Mouse (Mus musculus): ENCODE results near the gene Sh2b2. TPM values are rescaled to one million over a fixed set of nuclear protein-coding genes. Genes with fewer than 3 reads are reported as not detected.
A peak's percentile ranks its signal among the peaks of the same experiment; 100 is the strongest.

The Sh2b2 gene
- 5.0 and 5.2 TPM in 2 replicates for polyA plus RNA-seq (2015; fragmentation: Nextera tagmentation; extraction: Ambion mirVana)

GRCm38 (mm10) chr5:136246452-136246838, at the start of gene Sh2b2:
Gene Sh2b2, minus strand, starts transcription at chr5:136246556.
- ATAC-seq (replicated peaks; ENCODE audit: low FRiP score): no peak
- WGBS: 88% methylated on average over 2 of the region's 2 CpGs
- Histone ChIP-seq H3K9me3 (replicated peaks) (no peaks in the 10 kb centered on the region), H3K27ac (peak within 1 kb of the TSS; percentile 87), H3K27me3 (no peaks in the 10 kb centered on the region; the same call in 1 of the 2 replicates), H3K9ac (peak within 1 kb of the TSS; percentile 62), H3K4me2 (peak within 1 kb of the TSS; percentile 98), H3K36me3 (peaks cover 10% of the 10 kb centered on the region; the same call in 1 of the 2 replicates), H3K4me3 (replicated peaks) (peak within 1 kb of the TSS; percentile 75), H3K4me1 (peaks cover 26% of the 10 kb centered on the region)

- WGBS: 63% methylated on average over 4 of the region's 4 CpGs
- Histone ChIP-seq H3K4me1 (no peaks in the 10 kb centered on the region), H3K9me3 (replicated peaks) (no peaks in the 10 kb centered on the region), H3K4me2 (no peak overlapping the region), H3K27ac (no peak overlapping the region), H3K27me3 (no peaks in the 10 kb centered on the region), H3K4me3 (replicated peaks) (no peak overlapping the region), H3K9ac (no peak overlapping the region), H3K36me3 (peaks cover 81% of the 10 kb centered on the region)
- no peak for ATAC-seq (replicated peaks; ENCODE audit: low FRiP score)
Measured at GRCm38 (mm10) chr5:136292971-136293418, 46.6 kb upstream of the Sh2b2 start.

GRCm38 (mm10) chr5:136292361-136292760, 46.0 kb upstream of the Sh2b2 start:
- 85% methylated on average over 2 of the region's 2 CpGs for WGBS
- H3K27me3 ChIP-seq: no peaks in the 10 kb centered on the region
- H3K27ac ChIP-seq: no peak overlapping the region
- no peak for ATAC-seq (replicated peaks; ENCODE audit: low FRiP score)
- H3K9me3 ChIP-seq (replicated peaks): no peaks in the 10 kb centered on the region
- no peak overlapping the region for H3K4me2 ChIP-seq
- H3K36me3 ChIP-seq: peaks cover 81% of the 10 kb centered on the region
- H3K9ac ChIP-seq: no peak overlapping the region
- H3K4me3 ChIP-seq (replicated peaks): no peak overlapping the region
- H3K4me1 ChIP-seq: no peaks in the 10 kb centered on the region

GRCm38 (mm10) chr5:136291562-136291961, 45.2 kb upstream of the Sh2b2 start:
- Histone ChIP-seq H3K27me3 (no peaks in the 10 kb centered on the region), H3K9ac (no peak overlapping the region), H3K9me3 (replicated peaks) (no peaks in the 10 kb centered on the region), H3K36me3 (peaks cover 78% of the 10 kb centered on the region), H3K27ac (no peak overlapping the region), H3K4me3 (replicated peaks) (no peak overlapping the region), H3K4me2 (no peak overlapping the region), H3K4me1 (no peaks in the 10 kb centered on the region)
- no peak for ATAC-seq (replicated peaks; ENCODE audit: low FRiP score)
- 94% methylated on average over 2 of the region's 2 CpGs for WGBS

GRCm38 (mm10) chr5:136289776-136290175, 43.4 kb upstream of the Sh2b2 start:
- Histone ChIP-seq H3K4me2 (no peak overlapping the region), H3K9me3 (replicated peaks) (no peaks in the 10 kb centered on the region), H3K9ac (no peak overlapping the region), H3K4me1 (no peaks in the 10 kb centered on the region), H3K36me3 (peaks cover 79% of the 10 kb centered on the region), H3K27me3 (no peaks in the 10 kb centered on the region), H3K27ac (no peak overlapping the region), H3K4me3 (replicated peaks) (no peak overlapping the region)
- 66% methylated on average over 3 of the region's 3 CpGs for WGBS
- ATAC-seq (replicated peaks; ENCODE audit: low FRiP score): no peak

GRCm38 (mm10) chr5:136288351-136289081, 42.2 kb upstream of the Sh2b2 start:
- no peak for ATAC-seq (replicated peaks; ENCODE audit: low FRiP score)
- Histone ChIP-seq H3K9ac (no peak overlapping the region), H3K4me3 (replicated peaks) (no peak overlapping the region), H3K36me3 (peaks cover 84% of the 10 kb centered on the region), H3K27ac (no peak overlapping the region), H3K4me1 (no peaks in the 10 kb centered on the region), H3K9me3 (replicated peaks) (no peaks in the 10 kb centered on the region), H3K4me2 (no peak overlapping the region), H3K27me3 (no peaks in the 10 kb centered on the region)
- 81% methylated on average over 6 of the region's 6 CpGs for WGBS

- no peak overlapping the region for H3K27ac ChIP-seq
- H3K9me3 ChIP-seq (replicated peaks): no peaks in the 10 kb centered on the region
- H3K4me1 ChIP-seq: no peaks in the 10 kb centered on the region
- no peak overlapping the region for H3K4me2 ChIP-seq
- no peak overlapping the region for H3K9ac ChIP-seq
- WGBS: 79% methylated on average over 6 of the region's 6 CpGs
- no peaks in the 10 kb centered on the region for H3K27me3 ChIP-seq
- ATAC-seq (replicated peaks; ENCODE audit: low FRiP score): no peak
- H3K36me3 ChIP-seq: peaks cover 88% of the 10 kb centered on the region
- no peak overlapping the region for H3K4me3 ChIP-seq (replicated peaks)
Measured at GRCm38 (mm10) chr5:136286566-136286965, 40.2 kb upstream of the Sh2b2 start.

- H3K36me3 ChIP-seq: peaks cover 89% of the 10 kb centered on the region
- WGBS: 90% methylated on average over 7 of the region's 7 CpGs
- no peak overlapping the region for H3K9ac ChIP-seq
Measured at GRCm38 (mm10) chr5:136285106-136285505, 38.8 kb upstream of the Sh2b2 start.

GRCm38 (mm10) chr5:136281351-136281750, 35.0 kb upstream of the Sh2b2 start:
- 59% methylated on average over 6 of the region's 6 CpGs for WGBS
- Histone ChIP-seq H3K4me2 (no peak overlapping the region), H3K9ac (no peak overlapping the region), H3K4me3 (replicated peaks) (no peak overlapping the region), H3K9me3 (replicated peaks) (no peaks in the 10 kb centered on the region), H3K27ac (no peak overlapping the region), H3K27me3 (no peaks in the 10 kb centered on the region), H3K4me1 (no peaks in the 10 kb centered on the region), H3K36me3 (peaks cover 97% of the 10 kb centered on the region)
- no peak for ATAC-seq (replicated peaks; ENCODE audit: low FRiP score)

More at GRCm38 (mm10) chr5:136285106-136285505, 38.8 kb upstream of the Sh2b2 start:
- no peaks in the 10 kb centered on the region for H3K27me3 ChIP-seq
- no peak overlapping the region for H3K27ac ChIP-seq
- ATAC-seq (replicated peaks; ENCODE audit: low FRiP score): no peak
- no peaks in the 10 kb centered on the region for H3K9me3 ChIP-seq (replicated peaks)
- H3K4me3 ChIP-seq (replicated peaks): no peak overlapping the region
- no peaks in the 10 kb centered on the region for H3K4me1 ChIP-seq
- H3K4me2 ChIP-seq: no peak overlapping the region

GRCm38 (mm10) chr5:136274739-136275138, 28.4 kb upstream of the Sh2b2 start:
- no peaks in the 10 kb centered on the region for H3K27me3 ChIP-seq
- H3K36me3 ChIP-seq: peaks cover 79% of the 10 kb centered on the region
- H3K4me2 ChIP-seq: no peak overlapping the region
- H3K4me1 ChIP-seq: peaks cover 7% of the 10 kb centered on the region
- no peak overlapping the region for H3K4me3 ChIP-seq (replicated peaks)
- no peak for ATAC-seq (replicated peaks; ENCODE audit: low FRiP score)
- 91% methylated on average over 43 of the region's 43 CpGs for WGBS
- no peaks in the 10 kb centered on the region for H3K9me3 ChIP-seq (replicated peaks)
- H3K9ac ChIP-seq: no peak overlapping the region
- no peak overlapping the region for H3K27ac ChIP-seq

GRCm38 (mm10) chr5:136269937-136270336, 23.6 kb upstream of the Sh2b2 start:
- 76% methylated on average over 4 of the region's 4 CpGs for WGBS
- H3K27ac ChIP-seq: no peak overlapping the region
- no peaks in the 10 kb centered on the region for H3K27me3 ChIP-seq

GRCm38 (mm10) chr5:136266077-136266476, 19.7 kb upstream of the Sh2b2 start:
- H3K4me2 ChIP-seq: no peak overlapping the region
- no peak overlapping the region for H3K4me3 ChIP-seq (replicated peaks)
- H3K27me3 ChIP-seq: no peaks in the 10 kb centered on the region
- ATAC-seq (replicated peaks; ENCODE audit: low FRiP score): no peak
- no peak overlapping the region for H3K27ac ChIP-seq
- no peaks in the 10 kb centered on the region for H3K9me3 ChIP-seq (replicated peaks)
- H3K4me1 ChIP-seq: peaks cover 15% of the 10 kb centered on the region
- no peaks in the 10 kb centered on the region for H3K36me3 ChIP-seq
- no peak overlapping the region for H3K9ac ChIP-seq
- 80% methylated on average over 7 of the region's 7 CpGs for WGBS

More at GRCm38 (mm10) chr5:136269937-136270336, 23.6 kb upstream of the Sh2b2 start:
- Histone ChIP-seq H3K36me3 (peaks cover 31% of the 10 kb centered on the region), H3K9ac (no peak overlapping the region), H3K4me1 (peaks cover 15% of the 10 kb centered on the region), H3K4me3 (replicated peaks) (no peak overlapping the region), H3K9me3 (replicated peaks) (no peaks in the 10 kb centered on the region), H3K4me2 (no peak overlapping the region)
- no peak for ATAC-seq (replicated peaks; ENCODE audit: low FRiP score)
